ENCODE assay signal across 14 mouse cellular contexts in genomic region chr5:142782459-142783141, GRCm38 (mm10). TPM values are rescaled to one million over a fixed set of nuclear protein-coding genes. Genes with fewer than 3 reads are reported as not detected.
A peak's percentile ranks its signal among the peaks of the same experiment; 100 is the strongest.
DNase-seq lines count a peak whose midpoint lies in the region; ATAC-seq and TF ChIP-seq lines count a peak whose summit lies in the region.
"Had no signal": no experiment of that assay in that cellular context is flagged by ENCODE, and none has a peak within 500 bp of the region (broad histone marks: within the 10 kb centered on the region; RNA-seq: fewer than 3 reads in every experiment).

No protein-coding gene starts in this region.

- H3K27ac ChIP-seq in hindbrain, embryonic 12.5 days = 0 out of 2 replicates have a peak overlapping the region, but pooled peaks have one; percentile 12
- H3K27ac ChIP-seq in hindbrain, embryonic 10.5 days = no peak overlapping the region
- peak overlapping the region; percentile 21; the same call in 1 of the 2 replicates for H3K27ac ChIP-seq in midbrain, embryonic 13.5 days
- no peak overlapping the region; the same call in 1 of the 2 replicates for H3K27ac ChIP-seq in midbrain, embryonic 16.5 days (ENCODE audit: low read length)
- 0 out of 2 replicates have a peak overlapping the region, but pooled peaks have one; percentile 22 for H3K27ac ChIP-seq in embryonic facial prominence, embryonic 15.5 days (replicated peaks)
- H3K27ac ChIP-seq in stomach, postnatal 0 days (replicated peaks) = peak overlapping the region; percentile 88
- H3K27ac ChIP-seq: forebrain, embryonic 12.5 days; gastrocnemius, adult 2 months; limb, embryonic 10.5 days; liver, embryonic 14.5 days; midbrain, embryonic 12.5 days had no signal

- no peaks in the 10 kb centered on the region for H3K9me3 ChIP-seq in hindbrain, embryonic 12.5 days (replicated peaks)
- H3K9me3 ChIP-seq in hindbrain, embryonic 10.5 days = peaks cover 4% of the 10 kb centered on the region; the same call in 1 of the 2 replicates
- H3K9me3 ChIP-seq in midbrain, embryonic 13.5 days = no peaks in the 10 kb centered on the region
- H3K9me3 ChIP-seq in midbrain, embryonic 16.5 days (replicated peaks; ENCODE audit: control insufficient read depth, low read length, poor library complexity, severe bottlenecking) = no peaks in the 10 kb centered on the region
- H3K9me3 ChIP-seq in embryonic facial prominence, embryonic 15.5 days (replicated peaks) = no peaks in the 10 kb centered on the region
- H3K9me3 ChIP-seq in stomach, postnatal 0 days (ENCODE audit: control insufficient read depth, low read length) = no peaks in the 10 kb centered on the region
- H3K9me3 ChIP-seq: forebrain, embryonic 12.5 days; limb, embryonic 10.5 days; midbrain, embryonic 12.5 days had no signal

- H3K36me3 ChIP-seq in hindbrain, embryonic 12.5 days = peaks cover 72% of the 10 kb centered on the region
- peaks cover 93% of the 10 kb centered on the region for H3K36me3 ChIP-seq in hindbrain, embryonic 10.5 days
- H3K36me3 ChIP-seq in midbrain, embryonic 13.5 days = peaks cover 59% of the 10 kb centered on the region
- H3K36me3 ChIP-seq in midbrain, embryonic 16.5 days (ENCODE audit: control insufficient read depth, insufficient read depth, low read length) = peaks cover 9% of the 10 kb centered on the region
- H3K36me3 ChIP-seq in embryonic facial prominence, embryonic 15.5 days = peaks cover 52% of the 10 kb centered on the region
- H3K36me3 ChIP-seq in stomach, postnatal 0 days (ENCODE audit: control insufficient read depth, insufficient read depth, low read length) = peaks cover 12% of the 10 kb centered on the region; the same call in 1 of the 2 replicates

- H3K9ac ChIP-seq in hindbrain, embryonic 12.5 days = no peak overlapping the region
- H3K9ac ChIP-seq in midbrain, embryonic 13.5 days (replicated peaks) = no peak overlapping the region
- no peak overlapping the region for H3K9ac ChIP-seq in midbrain, embryonic 16.5 days (ENCODE audit: low read depth, low read length)
- H3K9ac ChIP-seq in embryonic facial prominence, embryonic 15.5 days = no peak overlapping the region
- H3K9ac ChIP-seq in stomach, postnatal 0 days (ENCODE audit: low read length) = no peak overlapping the region
- H3K9ac ChIP-seq: forebrain, embryonic 12.5 days; liver, embryonic 14.5 days; midbrain, embryonic 12.5 days had no signal

- DNase-seq in hindbrain, embryonic 10.5 days (ENCODE audit: low spot score) = no peak
- DNase-seq in stomach, postnatal 0 days (ENCODE audit: low spot score) = peak; percentile 79
- no peak for DNase-seq in thymus, postnatal 25 days
- DNase-seq: B cell, adult 2 months; cerebellum, postnatal 36 days had no signal

- H3K4me3 ChIP-seq in hindbrain, embryonic 12.5 days = no peak overlapping the region
- no peak overlapping the region for H3K4me3 ChIP-seq in hindbrain, embryonic 10.5 days
- H3K4me3 ChIP-seq in midbrain, embryonic 13.5 days (replicated peaks) = no peak overlapping the region
- H3K4me3 ChIP-seq in midbrain, embryonic 16.5 days (ENCODE audit: low read depth, low read length) = no peak overlapping the region
- no peak overlapping the region for H3K4me3 ChIP-seq in embryonic facial prominence, embryonic 15.5 days (replicated peaks)
- H3K4me3 ChIP-seq in stomach, postnatal 0 days (ENCODE audit: low read depth, low read length) = no peak overlapping the region
- H3K4me3 ChIP-seq: forebrain, embryonic 12.5 days; gastrocnemius, adult 2 months; limb, embryonic 10.5 days; midbrain, embryonic 12.5 days had no signal

- 87% methylated on average over 8 of the region's 8 CpGs for WGBS in hindbrain, embryonic 12.5 days
- WGBS in hindbrain, embryonic 10.5 days = 90% methylated on average over 8 of the region's 8 CpGs
- WGBS in midbrain, embryonic 13.5 days = 84% methylated on average over 8 of the region's 8 CpGs
- 92% methylated on average over 8 of the region's 8 CpGs for WGBS in midbrain, embryonic 16.5 days
- WGBS in embryonic facial prominence, embryonic 15.5 days = 81% methylated on average over 8 of the region's 8 CpGs
- WGBS in stomach, postnatal 0 days = 41% methylated on average over 8 of the region's 8 CpGs

- ATAC-seq in hindbrain, embryonic 12.5 days (ENCODE audit: low FRiP score) = no peak
- no peak for ATAC-seq in midbrain, embryonic 13.5 days
- ATAC-seq in midbrain, embryonic 16.5 days = no peak
- ATAC-seq in embryonic facial prominence, embryonic 15.5 days (ENCODE audit: insufficient number of reproducible peaks, low FRiP score, low TSS enrichment, low read depth) = no peak
- peak; percentile 94 for ATAC-seq in stomach, postnatal 0 days (ENCODE audit: low FRiP score, low TSS enrichment)

- TF ChIP-seq EP300 in stomach, postnatal 0 days (optimal IDR thresholded peaks at IDR 0.05) = no peak

- peaks cover 43% of the 10 kb centered on the region for H3K4me1 ChIP-seq in hindbrain, embryonic 12.5 days
- peaks cover 39% of the 10 kb centered on the region for H3K4me1 ChIP-seq in hindbrain, embryonic 10.5 days (replicated peaks)
- peaks cover 62% of the 10 kb centered on the region for H3K4me1 ChIP-seq in midbrain, embryonic 13.5 days (replicated peaks)
- H3K4me1 ChIP-seq in midbrain, embryonic 16.5 days (ENCODE audit: control insufficient read depth, insufficient read depth, low read length) = peaks cover 37% of the 10 kb centered on the region
- peaks cover 37% of the 10 kb centered on the region for H3K4me1 ChIP-seq in embryonic facial prominence, embryonic 15.5 days
- H3K4me1 ChIP-seq in stomach, postnatal 0 days (replicated peaks; ENCODE audit: control insufficient read depth, insufficient read depth) = peaks cover 5% of the 10 kb centered on the region; the same call in 1 of the 2 replicates

- no peak overlapping the region for H3K4me2 ChIP-seq in hindbrain, embryonic 12.5 days (replicated peaks)
- H3K4me2 ChIP-seq in midbrain, embryonic 13.5 days (replicated peaks) = no peak overlapping the region
- no peak overlapping the region for H3K4me2 ChIP-seq in midbrain, embryonic 16.5 days (ENCODE audit: low read length)
- no peak overlapping the region for H3K4me2 ChIP-seq in embryonic facial prominence, embryonic 15.5 days (replicated peaks)
- H3K4me2 ChIP-seq in stomach, postnatal 0 days (replicated peaks; ENCODE audit: low read depth) = peak overlapping the region; percentile 8; the same call in 1 of the 2 replicates
- H3K4me2 ChIP-seq: forebrain, embryonic 12.5 days; midbrain, embryonic 12.5 days had no signal

- no peaks in the 10 kb centered on the region for H3K27me3 ChIP-seq in hindbrain, embryonic 12.5 days
- H3K27me3 ChIP-seq in hindbrain, embryonic 10.5 days (ENCODE audit: insufficient read depth, poor library complexity, severe bottlenecking) = no peaks in the 10 kb centered on the region
- no peaks in the 10 kb centered on the region for H3K27me3 ChIP-seq in midbrain, embryonic 13.5 days
- H3K27me3 ChIP-seq in midbrain, embryonic 16.5 days (ENCODE audit: control insufficient read depth, insufficient read depth, low read depth, low read length) = no peaks in the 10 kb centered on the region
- H3K27me3 ChIP-seq in embryonic facial prominence, embryonic 15.5 days = no peaks in the 10 kb centered on the region
- no peaks in the 10 kb centered on the region for H3K27me3 ChIP-seq in stomach, postnatal 0 days (ENCODE audit: control insufficient read depth, insufficient read depth, low read length)
- H3K27me3 ChIP-seq: forebrain, embryonic 12.5 days; midbrain, embryonic 12.5 days had no signal

- no peak for TF ChIP-seq CTCF in stomach, postnatal 0 days (IDR thresholded peaks at IDR 0.05; ENCODE audit: low read depth)

RNA-seq across cellular contexts. Expression of gene Tnrc18, which starts 34.9 kb away (rescaled TPM):
- 72.8 and 73.7 TPM in 2 replicates for polyA plus RNA-seq in hindbrain, embryonic 12.5 days (2016; fragmentation: Nextera tagmentation; extraction: Ambion mirVana)
- 25.2 and 39.3 TPM in 2 replicates for polyA plus RNA-seq in hindbrain, embryonic 10.5 days (2016; fragmentation: Nextera tagmentation; extraction: Ambion mirVana)
- 30.5 and 40.7 TPM in 2 replicates for polyA plus RNA-seq in midbrain, embryonic 13.5 days (2015; fragmentation: Nextera tagmentation; extraction: Ambion mirVana)
- polyA plus RNA-seq in midbrain, embryonic 16.5 days (2015; fragmentation: Nextera tagmentation; extraction: Ambion mirVana) = 23.3 and 27.7 TPM in 2 replicates
- 39.1 and 43.4 TPM in 2 replicates for polyA plus RNA-seq in embryonic facial prominence, embryonic 15.5 days (2015; fragmentation: Nextera tagmentation; extraction: Ambion mirVana)
- polyA plus RNA-seq in stomach, postnatal 0 days (2015; fragmentation: Nextera tagmentation; extraction: Ambion mirVana) = 12.0 and 12.5 TPM in 2 replicates

Comparison
In these comparisons a context has a peak if more than half of its experiments do, and no peak if none do; other contexts are left out.
1. H3K27ac ChIP-seq: peak in hindbrain, embryonic 12.5 days (single experiment), midbrain, embryonic 13.5 days (single experiment), embryonic facial prominence, embryonic 15.5 days (single experiment) and stomach, postnatal 0 days (single experiment); none in hindbrain, embryonic 10.5 days (single experiment) and midbrain, embryonic 16.5 days (single experiment).